Mouse (Mus musculus) thymus, adult 2 months (tissue): ENCODE measurements around the gene Myadm. TPM values are rescaled to one million over a fixed set of nuclear protein-coding genes. Genes with fewer than 3 reads are reported as not detected.
"Not testable (repeated sequence)": the region's sequence is repeated elsewhere in the genome, so short reads cannot be mapped to it uniquely, and the experiment has no call there.

Experiments used
- DNase-seq: peaks from one replicate; pipeline ENCODE4 v3.0.0; 2021
- H3K27ac ChIP-seq: fragments of 200-500 bp; 2 replicates; pipeline ENCODE4 v1.5.1; 2012; ENCODE audit warnings: low read length, control low read depth; ENCODE audit not compliant: control insufficient read depth, insufficient read depth
- H3K27me3 ChIP-seq: fragments of 200-500 bp; 2 replicates; pipeline ENCODE4 v1.6.1; 2012; ENCODE audit warnings: mild to moderate bottlenecking, low read length, moderate library complexity, mixed read lengths; ENCODE audit not compliant: control insufficient read depth, insufficient read depth
- H3K36me3 ChIP-seq: fragments of 200-500 bp; 2 replicates; pipeline ENCODE4 v1.6.1; 2012; ENCODE audit warnings: mild to moderate bottlenecking, low read length, moderate library complexity; ENCODE audit not compliant: control insufficient read depth, insufficient read depth
- H3K4me1 ChIP-seq: fragments of 200-500 bp; replicated peaks from 2 replicates; pipeline ENCODE4 v1.6.1; 2012; ENCODE audit warnings: low read length; ENCODE audit not compliant: control insufficient read depth, insufficient read depth
- H3K4me3 ChIP-seq: fragments of 200-500 bp; 2 replicates; pipeline ENCODE4 v1.5.1; 2012; ENCODE audit warnings: mild to moderate bottlenecking, low read length, control low read depth, moderate library complexity; ENCODE audit not compliant: control insufficient read depth, insufficient read depth
- CTCF ChIP-seq: fragments of 200-500 bp; IDR thresholded peaks from 2 replicates; pipeline ENCODE4 v1.5.1; 2012; ENCODE audit warnings: mild to moderate bottlenecking, control low read depth, low read length, moderate library complexity, borderline replicate concordance; ENCODE audit not compliant: control insufficient read depth, poor library complexity, insufficient read depth; ENCODE audit errors: extremely low read depth
- POLR2A ChIP-seq: fragments of 200-500 bp; IDR thresholded peaks from 2 replicates; pipeline ENCODE4 v1.6.1; 2012; ENCODE audit warnings: mild to moderate bottlenecking, low read length, control low read depth, moderate library complexity; ENCODE audit not compliant: control insufficient read depth, poor library complexity, insufficient read depth; ENCODE audit errors: extremely low read depth
- WGBS: fragments of 180-500 bp; shearing (Covaris S2); methylation state at CpG from one replicate; pipeline ENCODE4 v1.1.7; 2018; 5-methylcytosine and 5-hydroxymethylcytosine counted together
- polyA plus RNA-seq: library from polyadenylated mRNA; depleted of rRNA; stranded (reverse); fragments of >200 nt; gene quantifications from 2 replicates; pipeline ENCODE4 v1.2.3, GENCODE M21; 2012

Gene Myadm
- polyA plus RNA-seq, 1 experiment, result 86.4 TPM

GRCm38 (mm10) chr7:3265311-3265710 lies 23.6 kb upstream of the Myadm start:
- no peaks in the 10 kb centered on the region; the same call in 1 of the 2 replicates for H3K27me3 ChIP-seq
- no peak overlapping the region for H3K27ac ChIP-seq
- H3K36me3 ChIP-seq, result no peaks in the 10 kb centered on the region
- WGBS, result 62% methylated on average over 6 of the region's 6 CpGs
- H3K4me1 ChIP-seq, result peaks cover 9% of the 10 kb centered on the region; the same call in 1 of the 2 replicates
- TF ChIP-seq CTCF (no peak), POLR2A (no peak)
- H3K4me3 ChIP-seq, result no peak overlapping the region
- no peak for DNase-seq

DNA sequence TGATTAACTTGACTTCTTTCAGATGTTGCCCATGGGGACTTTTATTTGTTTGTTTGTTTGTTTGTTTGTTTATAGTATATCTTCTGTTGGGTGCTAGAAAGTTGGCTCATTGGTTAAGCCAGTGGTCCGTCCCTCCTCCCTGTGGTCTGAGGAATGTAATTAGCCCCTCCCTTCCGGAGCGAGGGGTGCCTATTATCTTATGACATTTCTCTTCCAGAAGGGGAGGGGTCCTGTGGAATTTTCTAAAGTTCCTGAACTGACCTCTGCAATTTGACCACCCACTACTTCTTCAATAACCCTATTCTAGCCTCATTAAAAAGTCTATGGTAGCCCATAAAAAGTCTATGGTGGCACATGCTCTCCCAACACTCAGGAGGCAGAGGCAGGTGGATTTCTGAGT lies 21.6 kb upstream of the Myadm start:
- 93% methylated on average over 3 of the region's 3 CpGs for WGBS
- Histone ChIP-seq H3K27me3 (no peaks in the 10 kb centered on the region; the same call in 1 of the 2 replicates), H3K27ac (no peak overlapping the region), H3K36me3 (no peaks in the 10 kb centered on the region), H3K4me1 (peaks cover 9% of the 10 kb centered on the region; the same call in 1 of the 2 replicates), H3K4me3 (no peak overlapping the region)
- TF ChIP-seq POLR2A, result no peak
- TF ChIP-seq CTCF, result no peak
- DNase-seq, result no peak

- Histone ChIP-seq H3K36me3 (no peaks in the 10 kb centered on the region), H3K4me1 (peaks cover 9% of the 10 kb centered on the region; the same call in 1 of the 2 replicates), H3K27me3 (no peaks in the 10 kb centered on the region; the same call in 1 of the 2 replicates), H3K27ac (no peak overlapping the region), H3K4me3 (no peak overlapping the region)
- TF ChIP-seq POLR2A, result no peak
- no peak for TF ChIP-seq CTCF
- whole genome bisulfite sequencing, result 58% methylated on average over 8 of the region's 8 CpGs
- DNase-seq, result no peak
These were observed 21.0 kb upstream of the Myadm start for GRCm38 (mm10) chr7:3267888-3268287.

DNA sequence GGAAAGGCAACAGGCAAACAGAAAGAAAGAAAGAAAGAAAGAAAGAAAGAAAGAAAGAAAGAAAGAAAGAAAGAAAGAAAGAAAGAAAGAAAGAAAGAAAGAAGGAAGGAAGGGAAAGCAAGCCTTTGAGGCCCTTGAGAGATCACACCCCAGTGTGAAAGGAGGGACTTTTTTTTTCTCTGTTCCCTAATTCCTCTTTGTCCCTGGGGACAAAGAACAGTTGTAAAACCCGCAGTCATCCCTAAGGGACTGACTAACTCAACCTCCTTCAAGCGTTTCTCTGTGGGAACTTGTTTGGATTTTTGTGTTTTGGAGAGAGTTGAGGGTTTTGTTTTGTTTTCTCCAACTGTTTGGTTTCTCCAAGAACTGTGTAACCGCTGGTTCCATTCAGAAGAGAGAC lies 20.6 kb upstream of the Myadm start:
- WGBS, result 66% methylated on average over 3 of the region's 3 CpGs
- DNase-seq, result no peak
- H3K27ac ChIP-seq, result no peak overlapping the region

GRCm38 (mm10) chr7:3272206-3272605 lies 16.7 kb upstream of the Myadm start:
- WGBS, result 8% methylated on average over 9 of the region's 9 CpGs
- H3K27me3 ChIP-seq, result no peaks in the 10 kb centered on the region
- H3K4me3 ChIP-seq, result no peak overlapping the region
- TF ChIP-seq POLR2A, result no peak
- H3K36me3 ChIP-seq, result no peaks in the 10 kb centered on the region
- peaks cover 3% of the 10 kb centered on the region for H3K4me1 ChIP-seq
- no peak overlapping the region for H3K27ac ChIP-seq
- DNase-seq, result peak; percentile 22

More for the DNA sequence above, 20.6 kb upstream of the Myadm start:
- TF ChIP-seq POLR2A (no peak), CTCF (no peak)
- peaks cover 9% of the 10 kb centered on the region; the same call in 1 of the 2 replicates for H3K4me1 ChIP-seq
- H3K27me3 ChIP-seq, result no peaks in the 10 kb centered on the region; the same call in 1 of the 2 replicates
- no peak overlapping the region for H3K4me3 ChIP-seq
- no peaks in the 10 kb centered on the region for H3K36me3 ChIP-seq

DNA sequence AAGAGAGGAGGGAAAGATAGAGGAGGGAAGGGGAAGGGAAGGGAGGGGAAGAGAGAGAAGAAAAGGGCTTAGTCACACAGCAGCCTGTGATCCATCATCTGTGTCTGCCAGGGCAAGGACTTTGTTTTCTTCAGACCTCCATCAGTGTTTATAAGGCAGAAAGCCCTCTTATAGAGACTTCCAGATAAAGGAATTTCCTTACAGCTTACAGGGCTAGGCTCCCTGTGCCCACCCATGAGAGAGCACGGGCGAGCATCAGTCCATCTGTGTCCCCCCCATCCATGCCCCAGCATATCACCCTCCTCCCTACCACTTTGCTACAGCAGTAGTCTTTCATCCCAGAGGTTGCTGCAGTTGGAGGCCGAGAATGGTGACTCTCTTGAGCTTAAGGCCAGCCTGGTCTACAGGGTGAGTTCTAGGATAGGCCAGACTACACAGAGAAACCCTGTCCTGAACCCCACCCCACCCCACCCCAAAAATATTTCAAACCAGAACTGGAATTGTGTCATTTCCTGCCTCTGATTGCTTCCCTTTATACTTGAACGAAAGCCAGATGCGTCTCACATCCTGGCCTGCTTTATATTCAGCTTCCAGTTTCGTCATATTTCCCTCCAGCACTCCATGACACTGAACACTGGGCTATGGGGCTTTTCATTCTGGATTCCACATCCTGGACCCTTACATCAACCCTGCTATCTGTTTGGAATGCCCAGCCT lies 13.3 kb upstream of the Myadm start:
- DNase-seq, result no peak
- TF ChIP-seq POLR2A (no peak), CTCF (no peak)
- Histone ChIP-seq H3K4me3 (no peak overlapping the region), H3K27ac (no peak overlapping the region; the same call in 1 of the 2 replicates), H3K27me3 (no peaks in the 10 kb centered on the region), H3K36me3 (no peaks in the 10 kb centered on the region), H3K4me1 (peaks cover 3% of the 10 kb centered on the region)
- 53% methylated on average over 6 of the region's 6 CpGs for WGBS

GRCm38 (mm10) chr7:3276781-3277180 lies 12.1 kb upstream of the Myadm start:
- WGBS, result 89% methylated on average over 4 of the region's 4 CpGs
- not testable (repeated sequence) for H3K36me3 ChIP-seq, H3K27me3 ChIP-seq, H3K4me3 ChIP-seq, DNase-seq, H3K27ac ChIP-seq, H3K4me1 ChIP-seq
